Mouse (Mus musculus): ENCODE data around the gene Krt17.

- TF ChIP-seq POLR2A (IDR thresholded peaks at IDR 0.05; ENCODE audit: low read depth, low read length) (no peak), CTCF (IDR thresholded peaks at IDR 0.05; ENCODE audit: extremely low read depth, insufficient read length, insufficient replicate concordance, low read depth, low read length) (no peak)
Observed at GRCm38 (mm10) chr11:100260514-100261234, at the start of gene Krt17.

Data from small intestine, adult 2 months (tissue).